Mouse (Mus musculus): Measurements from ENCODE around the gene Trim13.

GRCm38 (mm10) chr14:61559856-61560255 lies 38.2 kb upstream of the Trim13 start:
- TF ChIP-seq CTCF (IDR thresholded peaks at IDR 0.05; ENCODE audit: low read depth) (no peak), EP300 (IDR thresholded peaks at IDR 0.05; ENCODE audit: low read depth) (no peak)

All from liver, embryonic 14.5 days (tissue).